8 mouse cellular contexts compared by ENCODE assay signal in genomic region chr17:25875171-25876136, GRCm38 (mm10). TPM values are rescaled to one million over a fixed set of nuclear protein-coding genes. Genes with fewer than 3 reads are reported as not detected.
DNase-seq lines count a peak whose midpoint lies in the region; ATAC-seq lines count a peak whose summit lies in the region.

No protein-coding gene starts in this region.

- H3K4me2 ChIP-seq in intestine, embryonic 16.5 days (ENCODE audit: low read depth, low read length): peak overlapping the region; percentile 82

- peaks cover 8% of the 10 kb centered on the region; the same call in 1 of the 2 replicates for H3K36me3 ChIP-seq in intestine, embryonic 16.5 days (ENCODE audit: control insufficient read depth, insufficient read depth, low read length)

- no peaks in the 10 kb centered on the region for H3K27me3 ChIP-seq in intestine, embryonic 16.5 days (replicated peaks; ENCODE audit: control insufficient read depth, insufficient read depth, low read length)

- H3K4me3 ChIP-seq in intestine, embryonic 16.5 days (ENCODE audit: low read length): peak overlapping the region; percentile 74

- peaks cover 19% of the 10 kb centered on the region for H3K4me1 ChIP-seq in intestine, embryonic 16.5 days (ENCODE audit: control insufficient read depth, insufficient read depth, low read length)

- H3K9me3 ChIP-seq in intestine, embryonic 16.5 days (ENCODE audit: control insufficient read depth, low read length): no peaks in the 10 kb centered on the region

- ATAC-seq in intestine, embryonic 16.5 days: peak; percentile 95

- peak overlapping the region; percentile 75 for H3K9ac ChIP-seq in intestine, embryonic 16.5 days (ENCODE audit: low read depth, low read length)

- DNase-seq in adrenal gland, adult 8-10 months: peak; percentile 86
- peak; percentile 83 for DNase-seq in embryo, embryonic 11.5 days (ENCODE audit: low read depth, low spot score)
- peak; percentile 81 to 84 for DNase-seq in gastrocnemius, postnatal 36 days
- DNase-seq in left cerebral cortex, postnatal 25 days (ENCODE audit: low spot score in 2 of 2): peak; percentile 91 to 95
- DNase-seq in mesoderm, embryonic 11.5 days (ENCODE audit: low read depth, low spot score): peak; percentile 86
- peak; percentile 91 for DNase-seq in right cerebral cortex, postnatal 25 days
- DNase-seq in urinary bladder, postnatal 36 days (ENCODE audit: low spot score in 2 of 2): peak; percentile 81 to 90

- intact Hi-C loops in gastrocnemius, postnatal 36 days (cut with DNase I): loop anchor here (2.0 kb wide), 1 partner anchor 43 kb away; the partner anchor contains the start of gene Stub1
- intact Hi-C loops in left cerebral cortex, postnatal 25 days (cut with DNase I): no loop called here

- H3K27ac ChIP-seq in intestine, embryonic 16.5 days (ENCODE audit: low read length): peak overlapping the region; percentile 78

- WGBS in intestine, embryonic 16.5 days: under 1% methylated on average over 59 of the region's 59 CpGs

RNA-seq across cellular contexts. Expression of gene Mettl26, which starts 0.6 kb away (rescaled TPM):
- 100 to 1,000 TPM; 113 to 215 (median 150) TPM for total RNA-seq in adrenal gland, adult 8-10 months (2022)
- total RNA-seq in gastrocnemius, postnatal 36 days (2021): 10 to 100 TPM; 28.9 to 32.2 TPM
- 61.0 and 66.9 TPM in 2 replicates for polyA plus RNA-seq in intestine, embryonic 16.5 days (2015; fragmentation: Nextera tagmentation; extraction: Ambion mirVana)
- total RNA-seq in left cerebral cortex, postnatal 25 days (2021): 10 to 100 TPM; 34.8 to 38.1 TPM

RNA-seq across cellular contexts. Expression of gene Wfikkn1, which starts 5.2 kb away (rescaled TPM):
- 1 to 10 TPM; 1.6 to 2.9 (median 2.0) TPM for total RNA-seq in adrenal gland, adult 8-10 months (2022)
- under 1 TPM; 0.59 to 0.69 TPM for total RNA-seq in gastrocnemius, postnatal 36 days (2021)
- 0.16 and 0.55 TPM in 2 replicates for polyA plus RNA-seq in intestine, embryonic 16.5 days (2015; fragmentation: Nextera tagmentation; extraction: Ambion mirVana)
- 1 to 10 TPM; 1.3 to 2.5 TPM for total RNA-seq in left cerebral cortex, postnatal 25 days (2021)

RNA-seq across cellular contexts. Expression of gene Mcrip2, which starts 6.9 kb away (rescaled TPM):
- 100 to 1,000 TPM; 264 to 492 (median 338) TPM for total RNA-seq in adrenal gland, adult 8-10 months (2022)
- 100 to 1,000 TPM in 1 of 2 experiments, 10 to 100 TPM in 1; 87.2 to 102 TPM for total RNA-seq in gastrocnemius, postnatal 36 days (2021)
- polyA plus RNA-seq in intestine, embryonic 16.5 days (2015; fragmentation: Nextera tagmentation; extraction: Ambion mirVana): 79.5 and 89.3 TPM in 2 replicates
- total RNA-seq in left cerebral cortex, postnatal 25 days (2021): 10 to 100 TPM; 21.1 to 22.2 TPM

RNA-seq across cellular contexts. Expression of gene Wdr90, which starts 14.2 kb away (rescaled TPM):
- total RNA-seq in adrenal gland, adult 8-10 months (2022): 10 to 100 TPM; 14.7 to 41.8 (median 22.9) TPM
- 1 to 10 TPM in 1 of 2 experiments, under 1 TPM in 1; 0.39 to 1.6 TPM for total RNA-seq in gastrocnemius, postnatal 36 days (2021)
- 11.3 and 11.9 TPM in 2 replicates for polyA plus RNA-seq in intestine, embryonic 16.5 days (2015; fragmentation: Nextera tagmentation; extraction: Ambion mirVana)
- total RNA-seq in left cerebral cortex, postnatal 25 days (2021): 10 to 100 TPM; 29.8 to 31.4 TPM

RNA-seq across cellular contexts. Expression of gene Rhot2, which starts 30.8 kb away (rescaled TPM):
- total RNA-seq in adrenal gland, adult 8-10 months (2022): 100 to 1,000 TPM in 3 of 4 experiments, 10 to 100 TPM in 1; 89.3 to 155 (median 139) TPM
- total RNA-seq in gastrocnemius, postnatal 36 days (2021): 10 to 100 TPM; 63.4 to 68.4 TPM
- 21.5 and 23.2 TPM in 2 replicates for polyA plus RNA-seq in intestine, embryonic 16.5 days (2015; fragmentation: Nextera tagmentation; extraction: Ambion mirVana)
- total RNA-seq in left cerebral cortex, postnatal 25 days (2021): 10 to 100 TPM; 76.9 to 84.4 TPM

Comparison
In these comparisons a context has a peak if more than half of its experiments do, and no peak if none do; other contexts are left out.
1. Peak in every context shown above with its lines: DNase-seq, ATAC-seq, H3K4me3 ChIP-seq and H3K27ac ChIP-seq.